Mouse (Mus musculus) erythroblast, embryonic 14.5 days (primary cell): ENCODE measurements at regions not wholly inside any gene's neighbourhood (a gene's known extent, or its start where the extent isn't known, plus 50 kb on each side); places are given as distances from the start of the nearest gene placed in this dataset.

Experiments
- GATA1 ChIP-seq: IDR thresholded peaks from 2 replicates; pipeline ENCODE4 v1.6.1; 2012; ENCODE audit warnings: low read length, inconsistent platforms, mixed read lengths
- TAL1 ChIP-seq: IDR thresholded peaks from 3 replicates; pipeline ENCODE4 v1.6.1; 2012; ENCODE audit warnings: low read length, inconsistent platforms, mixed read lengths

DNA sequence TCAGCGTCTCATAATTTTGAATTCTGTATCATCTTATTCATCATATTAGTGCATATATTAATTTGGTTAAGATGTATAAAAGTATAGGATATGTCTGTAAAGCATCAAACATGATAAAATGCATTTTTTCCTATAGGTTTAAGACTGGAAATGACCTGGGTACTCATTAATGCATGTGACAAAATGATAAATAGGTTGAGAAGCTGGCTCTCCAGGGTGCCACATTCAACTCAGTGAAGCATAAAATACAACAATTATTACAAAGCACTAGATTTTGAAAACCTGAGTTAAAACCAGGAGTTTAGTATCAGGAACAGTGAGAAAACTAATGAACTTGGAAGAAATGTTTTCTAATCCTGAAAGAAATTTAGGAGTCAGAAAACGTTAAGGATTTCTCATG, 658.3 kb downstream of the 1190002N15Rik start:
- TF ChIP-seq GATA1 (no peak), TAL1 (no peak)
